Mouse (Mus musculus): ENCODE data around the gene Apoa1.

DNA sequence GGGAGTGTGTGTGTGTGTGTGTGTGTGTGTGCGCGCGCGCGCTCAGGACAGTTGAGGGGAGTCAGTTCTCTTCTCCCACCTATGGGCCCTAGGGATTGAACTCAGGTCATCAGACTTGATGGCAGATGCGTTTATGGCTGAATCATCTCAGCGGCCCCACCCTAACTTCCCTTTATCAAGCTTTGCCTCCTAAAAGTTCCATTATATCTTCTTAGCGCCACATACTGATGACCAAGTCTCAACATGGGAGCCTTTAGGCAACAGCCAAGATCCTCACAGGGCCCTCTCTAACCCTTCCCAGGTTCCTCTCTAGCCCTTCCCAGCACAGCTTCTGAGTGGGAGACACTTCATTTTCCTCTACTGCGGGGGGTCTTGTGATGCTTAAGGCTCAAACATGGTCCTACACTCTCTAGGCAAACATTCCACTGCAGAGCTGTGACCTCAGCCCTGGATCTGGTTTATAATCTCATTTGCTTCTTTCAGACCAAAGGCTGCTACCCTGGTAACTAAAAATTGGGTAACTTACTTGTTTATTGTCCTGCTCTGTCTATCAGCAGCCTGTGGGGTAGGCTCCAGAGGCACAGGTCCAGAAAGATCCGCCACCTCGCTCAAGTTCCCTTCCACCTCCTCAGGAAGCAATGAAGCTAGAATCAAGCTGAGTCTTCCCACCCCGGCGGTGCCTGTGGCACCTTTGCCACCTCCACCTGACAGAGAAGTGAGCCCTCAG, 11.5 kb upstream of the Apoa1 start:
- no peak for TF ChIP-seq POLR2A (IDR thresholded peaks at IDR 0.05; ENCODE audit: borderline replicate concordance, insufficient read depth, low read length)
- TF ChIP-seq CTCF (IDR thresholded peaks at IDR 0.05; ENCODE audit: borderline replicate concordance, insufficient read depth, low read depth, low read length) = no peak

Data from cerebellum, adult 2 months (tissue).